Mouse (Mus musculus): ENCODE measurements around the gene Hoxb1. TPM values are rescaled to one million over a fixed set of nuclear protein-coding genes. Genes with fewer than 3 reads are reported as not detected.

Gene Hoxb1
- polyA plus RNA-seq, 1 experiment from 2014 or later: 0.96 TPM

- peak overlapping the region; percentile 100 for H3K4me2 ChIP-seq (ENCODE audit: low read depth, low read length)
- WGBS: under 1% methylated on average over 42 of the region's 56 CpGs
- H3K4me1 ChIP-seq (ENCODE audit: control insufficient read depth, insufficient read depth, low read length): peaks cover 82% of the 10 kb centered on the region
- peak overlapping the region; percentile 59 for H3K4me3 ChIP-seq (ENCODE audit: low read depth, low read length)
- no peaks in the 10 kb centered on the region for H3K27me3 ChIP-seq (ENCODE audit: control insufficient read depth, insufficient read depth, low read length)
- H3K36me3 ChIP-seq (ENCODE audit: control insufficient read depth, insufficient read depth, low read length): peaks cover 27% of the 10 kb centered on the region
- no peaks in the 10 kb centered on the region for H3K9me3 ChIP-seq (ENCODE audit: control insufficient read depth, low read length)
- no peak for ATAC-seq (ENCODE audit: low read depth)
- H3K9ac ChIP-seq (replicated peaks; ENCODE audit: low read depth, low read length): peak overlapping the region; percentile 100
- H3K27ac ChIP-seq (ENCODE audit: low read depth, low read length): peak overlapping the region; percentile 100
Measured at GRCm38 (mm10) chr11:96345220-96345892, 20.2 kb upstream of the Hoxb1 start.

GRCm38 (mm10) chr11:96345893-96346806, 19.4 kb upstream of the Hoxb1 start:
- no peaks in the 10 kb centered on the region for H3K27me3 ChIP-seq (ENCODE audit: control insufficient read depth, insufficient read depth, low read length)
- peak overlapping the region; percentile 100 for H3K9ac ChIP-seq (replicated peaks; ENCODE audit: low read depth, low read length)
- peak overlapping the region; percentile 100 for H3K4me2 ChIP-seq (ENCODE audit: low read depth, low read length)
- H3K4me1 ChIP-seq (ENCODE audit: control insufficient read depth, insufficient read depth, low read length): peaks cover 87% of the 10 kb centered on the region
- WGBS: 2% methylated on average over 39 of the region's 45 CpGs
- no peak for ATAC-seq (ENCODE audit: low read depth)
- H3K27ac ChIP-seq (ENCODE audit: low read depth, low read length): peak overlapping the region; percentile 100
- H3K9me3 ChIP-seq (ENCODE audit: control insufficient read depth, low read length): no peaks in the 10 kb centered on the region
- H3K4me3 ChIP-seq (ENCODE audit: low read depth, low read length): peak overlapping the region; percentile 59
- peaks cover 27% of the 10 kb centered on the region for H3K36me3 ChIP-seq (ENCODE audit: control insufficient read depth, insufficient read depth, low read length)

GRCm38 (mm10) chr11:96346916-96347520, 18.5 kb upstream of the Hoxb1 start:
- Histone ChIP-seq H3K9me3 (ENCODE audit: control insufficient read depth, low read length) (no peaks in the 10 kb centered on the region), H3K4me3 (ENCODE audit: low read depth, low read length) (peak overlapping the region; percentile 59; the same call in 1 of the 2 replicates), H3K27me3 (ENCODE audit: control insufficient read depth, insufficient read depth, low read length) (no peaks in the 10 kb centered on the region), H3K4me1 (ENCODE audit: control insufficient read depth, insufficient read depth, low read length) (peaks cover 84% of the 10 kb centered on the region), H3K36me3 (ENCODE audit: control insufficient read depth, insufficient read depth, low read length) (peaks cover 21% of the 10 kb centered on the region), H3K27ac (ENCODE audit: low read depth, low read length) (peak overlapping the region; percentile 100), H3K9ac (replicated peaks; ENCODE audit: low read depth, low read length) (peak overlapping the region; percentile 100), H3K4me2 (ENCODE audit: low read depth, low read length) (peak overlapping the region; percentile 100; the same call in 1 of the 2 replicates)
- 25% methylated on average over 5 of the region's 5 CpGs for WGBS
- ATAC-seq (ENCODE audit: low read depth): no peak

GRCm38 (mm10) chr11:96347717-96348116, 17.8 kb upstream of the Hoxb1 start:
- H3K27me3 ChIP-seq (ENCODE audit: control insufficient read depth, insufficient read depth, low read length): no peaks in the 10 kb centered on the region
- ATAC-seq (ENCODE audit: low read depth): no peak
- peaks cover 79% of the 10 kb centered on the region for H3K4me1 ChIP-seq (ENCODE audit: control insufficient read depth, insufficient read depth, low read length)
- H3K9ac ChIP-seq (replicated peaks; ENCODE audit: low read depth, low read length): peak overlapping the region; percentile 58
- no peak overlapping the region for H3K4me3 ChIP-seq (ENCODE audit: low read depth, low read length)
- peak overlapping the region; percentile 46 for H3K4me2 ChIP-seq (ENCODE audit: low read depth, low read length)
- 3% methylated on average over 4 of the region's 4 CpGs for WGBS
- H3K9me3 ChIP-seq (ENCODE audit: control insufficient read depth, low read length): no peaks in the 10 kb centered on the region
- peak overlapping the region; percentile 100 for H3K27ac ChIP-seq (ENCODE audit: low read depth, low read length)
- peaks cover 21% of the 10 kb centered on the region for H3K36me3 ChIP-seq (ENCODE audit: control insufficient read depth, insufficient read depth, low read length)

- peak overlapping the region; percentile 100 for H3K27ac ChIP-seq (ENCODE audit: low read depth, low read length)
- no peaks in the 10 kb centered on the region for H3K9me3 ChIP-seq (ENCODE audit: control insufficient read depth, low read length)
- no peaks in the 10 kb centered on the region for H3K27me3 ChIP-seq (ENCODE audit: control insufficient read depth, insufficient read depth, low read length)
- peaks cover 74% of the 10 kb centered on the region for H3K4me1 ChIP-seq (ENCODE audit: control insufficient read depth, insufficient read depth, low read length)
- H3K9ac ChIP-seq (replicated peaks; ENCODE audit: low read depth, low read length): peak overlapping the region; percentile 58
- no peak for ATAC-seq (ENCODE audit: low read depth)
- WGBS: 4% methylated on average over 21 of the region's 21 CpGs
- H3K4me3 ChIP-seq (ENCODE audit: low read depth, low read length): peak overlapping the region; percentile 20
- H3K36me3 ChIP-seq (ENCODE audit: control insufficient read depth, insufficient read depth, low read length): peaks cover 25% of the 10 kb centered on the region
- H3K4me2 ChIP-seq (ENCODE audit: low read depth, low read length): peak overlapping the region; percentile 46
Measured at GRCm38 (mm10) chr11:96348141-96348928, 17.2 kb upstream of the Hoxb1 start.

- Histone ChIP-seq H3K4me3 (ENCODE audit: low read depth, low read length) (peak overlapping the region; percentile 20), H3K27ac (ENCODE audit: low read depth, low read length) (peak overlapping the region; percentile 100), H3K27me3 (ENCODE audit: control insufficient read depth, insufficient read depth, low read length) (no peaks in the 10 kb centered on the region), H3K9ac (replicated peaks; ENCODE audit: low read depth, low read length) (peak overlapping the region; percentile 58), H3K9me3 (ENCODE audit: control insufficient read depth, low read length) (no peaks in the 10 kb centered on the region), H3K4me2 (ENCODE audit: low read depth, low read length) (peak overlapping the region; percentile 46), H3K36me3 (ENCODE audit: control insufficient read depth, insufficient read depth, low read length) (peaks cover 25% of the 10 kb centered on the region), H3K4me1 (ENCODE audit: control insufficient read depth, insufficient read depth, low read length) (peaks cover 68% of the 10 kb centered on the region)
- 6% methylated on average over 3 of the region's 3 CpGs for WGBS
- no peak for ATAC-seq (ENCODE audit: low read depth)
Measured at GRCm38 (mm10) chr11:96348988-96349387, 16.6 kb upstream of the Hoxb1 start.

- Histone ChIP-seq H3K27ac (ENCODE audit: low read depth, low read length) (peak overlapping the region; percentile 100), H3K27me3 (ENCODE audit: control insufficient read depth, insufficient read depth, low read length) (no peaks in the 10 kb centered on the region), H3K9ac (replicated peaks; ENCODE audit: low read depth, low read length) (peak overlapping the region; percentile 58), H3K4me2 (ENCODE audit: low read depth, low read length) (peak overlapping the region; percentile 46), H3K4me1 (ENCODE audit: control insufficient read depth, insufficient read depth, low read length) (peaks cover 61% of the 10 kb centered on the region), H3K36me3 (ENCODE audit: control insufficient read depth, insufficient read depth, low read length) (peaks cover 20% of the 10 kb centered on the region), H3K4me3 (ENCODE audit: low read depth, low read length) (peak overlapping the region; percentile 20; the same call in 1 of the 2 replicates), H3K9me3 (ENCODE audit: control insufficient read depth, low read length) (no peaks in the 10 kb centered on the region)
- 3% methylated on average over 14 of the region's 14 CpGs for WGBS
- ATAC-seq (ENCODE audit: low read depth): no peak
Measured at GRCm38 (mm10) chr11:96349491-96350340, 15.8 kb upstream of the Hoxb1 start.

- peak within 1 kb of the TSS; percentile 91 for H3K4me3 ChIP-seq (ENCODE audit: low read depth, low read length)
- peaks cover 55% of the 10 kb centered on the region for H3K4me1 ChIP-seq (ENCODE audit: control insufficient read depth, insufficient read depth, low read length)
- peak within 1 kb of the TSS; percentile 100 for H3K9ac ChIP-seq (replicated peaks; ENCODE audit: low read depth, low read length)
- H3K9me3 ChIP-seq (ENCODE audit: control insufficient read depth, low read length): no peaks in the 10 kb centered on the region
- ATAC-seq (ENCODE audit: low read depth): no peak
- H3K36me3 ChIP-seq (ENCODE audit: control insufficient read depth, insufficient read depth, low read length): peaks cover 16% of the 10 kb centered on the region
- 6% methylated on average over 2 of the region's 2 CpGs for WGBS
- peak within 1 kb of the TSS; percentile 97 for H3K4me2 ChIP-seq (ENCODE audit: low read depth, low read length)
- peak within 1 kb of the TSS; percentile 100 for H3K27ac ChIP-seq (ENCODE audit: low read depth, low read length)
- H3K27me3 ChIP-seq (ENCODE audit: control insufficient read depth, insufficient read depth, low read length): no peaks in the 10 kb centered on the region
Measured at GRCm38 (mm10) chr11:96350341-96350624, 15.3 kb upstream of the Hoxb1 start, which contains the start of gene Hoxb2. TSS of gene Hoxb2 (plus strand) at chr11:96350525.
